Mouse (Mus musculus): ENCODE results near the gene Inpp4a.

DNA sequence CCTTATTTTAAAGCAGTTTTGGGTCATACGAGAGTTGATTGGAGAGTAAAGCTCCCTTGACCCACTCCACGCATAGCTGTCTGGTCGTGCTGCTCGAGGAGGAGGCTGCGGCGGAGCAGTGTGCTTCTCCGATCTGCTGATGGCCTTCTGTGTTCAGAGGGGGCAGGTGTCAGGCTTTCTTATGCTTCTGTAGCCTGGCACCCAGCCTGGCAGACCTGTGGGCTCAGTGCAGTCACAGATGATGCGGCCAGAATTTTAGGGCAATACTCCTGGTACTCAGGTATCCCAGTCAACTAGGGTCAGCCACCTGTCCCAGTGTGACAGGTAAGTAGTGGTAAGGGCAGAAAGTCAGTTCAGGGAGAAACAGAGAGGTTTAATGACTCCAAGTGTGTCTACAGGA is 42.9 kb downstream of the Inpp4a start:
- no peak for TF ChIP-seq CTCF (IDR thresholded peaks at IDR 0.05; ENCODE audit: extremely low read depth, insufficient read depth, low read length)
- TF ChIP-seq POLR2A (IDR thresholded peaks at IDR 0.05; ENCODE audit: extremely low read depth, insufficient read depth, low read length) = no peak
